Mouse (Mus musculus) CH12.LX (cell line): ENCODE measurements around the gene Klhl23. TPM values are rescaled to one million over a fixed set of nuclear protein-coding genes. Genes with fewer than 3 reads are reported as not detected.

ENCODE experiments used
- DNase-seq: peaks from one replicate; pipeline ENCODE4 v3.0.0-alpha.2; 2013; ENCODE audit errors: extremely low read depth
- H3K27ac ChIP-seq: 2 replicates; pipeline ENCODE4 v1.5.1; 2012; ENCODE audit warnings: low read depth, mild to moderate bottlenecking, control low read depth, moderate library complexity; ENCODE audit not compliant: insufficient read depth
- H3K27me3 ChIP-seq: replicated peaks from 2 replicates; pipeline ENCODE3; 2012; ENCODE audit warnings: inconsistent platforms
- H3K36me3 ChIP-seq, 2 experiments: replicated peaks in 1 of 2; 2 replicates each; pipeline versions ENCODE3 to v1.6.1; 2012; ENCODE audit warnings: inconsistent platforms in 1 of 2, low read length in 1 of 2, mild to moderate bottlenecking in 1 of 2, mixed read lengths in 1 of 2, moderate library complexity in 1 of 2; ENCODE audit not compliant: control insufficient read depth in 1 of 2, insufficient read depth in 1 of 2
- H3K4me1 ChIP-seq, 2 experiments: 2 replicates each; pipeline ENCODE4 v1.6.1; 2012; ENCODE audit warnings: inconsistent platforms in 1 of 2, moderate library complexity in 1 of 2; ENCODE audit not compliant: insufficient read depth in 2 of 2, control insufficient read depth in 1 of 2
- H3K4me2 ChIP-seq: 2 replicates; pipeline ENCODE4 v1.6.1; 2012; ENCODE audit warnings: low read depth, mild to moderate bottlenecking, control low read depth; ENCODE audit not compliant: poor library complexity, insufficient read depth, severe bottlenecking
- H3K4me3 ChIP-seq, 3 experiments: fragments of 150-350 bp in 1 of 3; sonication (generic) in 1 of 3; replicated peaks in 1 of 3; 2 replicates each; pipeline versions ENCODE3 to v1.5.1; 2011 to 2012; ENCODE audit warnings: low read depth in 2 of 3, low read length in 2 of 3, mild to moderate bottlenecking in 2 of 3, moderate library complexity in 2 of 3, control low read depth in 1 of 3, improper control_type of control experiment in 1 of 3, inconsistent platforms in 1 of 3, mixed read lengths in 1 of 3; ENCODE audit not compliant: poor library complexity in 1 of 3
- H3K79me2 ChIP-seq: replicated peaks from 2 replicates; pipeline ENCODE4 v1.6.1; 2012; ENCODE audit warnings: mild to moderate bottlenecking, moderate library complexity; ENCODE audit not compliant: control insufficient read depth, poor library complexity, insufficient read depth, severe bottlenecking; ENCODE audit errors: extremely low read depth
- H3K9ac ChIP-seq: 2 replicates; pipeline ENCODE4 v1.6.1; 2012; ENCODE audit warnings: low read depth, mild to moderate bottlenecking, control low read depth, moderate library complexity; ENCODE audit not compliant: insufficient read depth
- H3K9me3 ChIP-seq: replicated peaks from 2 replicates; pipeline ENCODE3; 2012; ENCODE audit warnings: low read length, inconsistent platforms, mixed read lengths
- BHLHE40 ChIP-seq: IDR thresholded peaks from 2 replicates; pipeline ENCODE4 v1.6.1; 2011; ENCODE audit warnings: mild to moderate bottlenecking, low read depth, low read length, improper control_type of control experiment
- CHD1 ChIP-seq: IDR thresholded peaks from 2 replicates; pipeline ENCODE4 v1.6.1; 2012; ENCODE audit warnings: low read depth, low read length, improper control_type of control experiment, inconsistent platforms
- CHD2 ChIP-seq: IDR thresholded peaks from 2 replicates; pipeline ENCODE4 v1.6.1; 2011; ENCODE audit warnings: low read length, improper control_type of control experiment
- E2F4 ChIP-seq: IDR thresholded peaks from 2 replicates; pipeline ENCODE4 v1.6.1; 2011; ENCODE audit warnings: low read depth, low read length, improper control_type of control experiment; ENCODE audit not compliant: insufficient replicate concordance
- ETS1 ChIP-seq: conservative IDR thresholded peaks from 2 replicates; pipeline ENCODE4 v1.6.1; 2012; ENCODE audit warnings: low read depth, mild to moderate bottlenecking, inconsistent platforms, low read length, improper control_type of control experiment, moderate library complexity
- GABPA ChIP-seq: IDR thresholded peaks from 2 replicates; pipeline ENCODE4 v1.6.1; 2012; ENCODE audit warnings: low read depth, low read length, improper control_type of control experiment, inconsistent platforms; ENCODE audit not compliant: insufficient replicate concordance
- HCFC1 ChIP-seq: IDR thresholded peaks from 2 replicates; pipeline ENCODE4 v1.6.1; 2012; ENCODE audit warnings: low read depth, mild to moderate bottlenecking, inconsistent platforms, low read length, improper control_type of control experiment
- IRF4 ChIP-seq: IDR thresholded peaks from 2 replicates; pipeline ENCODE4 v1.6.1; 2014; ENCODE audit warnings: low read depth, mild to moderate bottlenecking, inconsistent platforms, low read length, improper control_type of control experiment
- JUN ChIP-seq: IDR thresholded peaks from 2 replicates; pipeline ENCODE4 v1.6.1; 2011; ENCODE audit warnings: low read depth, mild to moderate bottlenecking, low read length, improper control_type of control experiment, moderate library complexity; ENCODE audit not compliant: insufficient read depth
- JUND ChIP-seq: conservative IDR thresholded peaks from 2 replicates; pipeline ENCODE4 v1.6.1; 2011; ENCODE audit warnings: low read depth, low read length, improper control_type of control experiment
- MAFK ChIP-seq: IDR thresholded peaks from 2 replicates; pipeline ENCODE4 v1.6.1; 2011; ENCODE audit warnings: low read length, improper control_type of control experiment; ENCODE audit not compliant: insufficient replicate concordance
- MAX ChIP-seq: IDR thresholded peaks from 2 replicates; pipeline ENCODE4 v1.6.1; 2011; ENCODE audit warnings: low read length, improper control_type of control experiment
- MAZ ChIP-seq: IDR thresholded peaks from 2 replicates; pipeline ENCODE4 v1.6.1; 2012; ENCODE audit warnings: low read depth, mild to moderate bottlenecking, inconsistent platforms, low read length, improper control_type of control experiment, moderate library complexity
- MYC ChIP-seq: IDR thresholded peaks from 2 replicates; pipeline ENCODE4 v1.6.1; 2011; ENCODE audit warnings: low read depth, mild to moderate bottlenecking, improper control_type of control experiment, low read length
- NRF1 ChIP-seq: IDR thresholded peaks from 2 replicates; pipeline ENCODE4 v1.6.1; 2014; ENCODE audit warnings: low read depth, mild to moderate bottlenecking, inconsistent platforms, low read length, improper control_type of control experiment, moderate library complexity
- PAX5 ChIP-seq: IDR thresholded peaks from 2 replicates; pipeline ENCODE4 v1.6.1; 2012; ENCODE audit warnings: low read length, inconsistent platforms, mixed read lengths
- RAD21 ChIP-seq: IDR thresholded peaks from 2 replicates; pipeline ENCODE4 v1.6.1; 2011; ENCODE audit warnings: low read depth, mild to moderate bottlenecking, low read length, improper control_type of control experiment, moderate library complexity
- SMC3 ChIP-seq: IDR thresholded peaks from 2 replicates; pipeline ENCODE4 v1.6.1; 2011; ENCODE audit warnings: low read depth, low read length, improper control_type of control experiment
- UBTF ChIP-seq: IDR thresholded peaks from 2 replicates; pipeline ENCODE4 v1.6.1; 2012; ENCODE audit warnings: low read depth, mild to moderate bottlenecking, inconsistent platforms, low read length, improper control_type of control experiment, moderate library complexity
- USF1 ChIP-seq: IDR thresholded peaks from 2 replicates; pipeline ENCODE4 v1.6.1; 2014; ENCODE audit warnings: low read depth, mild to moderate bottlenecking, inconsistent platforms, low read length, improper control_type of control experiment
- USF2 ChIP-seq: conservative IDR thresholded peaks from 2 replicates; pipeline ENCODE4 v1.6.1; 2011; ENCODE audit warnings: low read depth, low read length, improper control_type of control experiment
- ZC3H11A ChIP-seq: IDR thresholded peaks from 2 replicates; pipeline ENCODE4 v1.6.1; 2012; ENCODE audit warnings: low read depth, mild to moderate bottlenecking, inconsistent platforms, low read length, improper control_type of control experiment
- ZKSCAN1 ChIP-seq: IDR thresholded peaks from 2 replicates; pipeline ENCODE4 v1.6.1; 2012; ENCODE audit warnings: low read depth, inconsistent platforms, low read length, improper control_type of control experiment, borderline replicate concordance
- ZMIZ1 ChIP-seq: IDR thresholded peaks from 2 replicates; pipeline ENCODE4 v1.6.1; 2012; ENCODE audit warnings: low read depth, mild to moderate bottlenecking, inconsistent platforms, low read length, improper control_type of control experiment
- ZNF384 ChIP-seq: IDR thresholded peaks from 2 replicates; pipeline ENCODE4 v1.6.1; 2012; ENCODE audit warnings: low read depth, low read length, improper control_type of control experiment, inconsistent platforms
- dilution Hi-C: fragments of 300-500 bp; cut with MboI; formaldehyde crosslinking; loops from 2 replicates; pipeline ENCODE4 v1.14.3; 2020; ENCODE audit warnings: low sequenced_read_pairs; ENCODE audit not compliant: extremely low pct_unique_long_range_greater_than_20kb, extremely low pct_ligation_motif_present
- in situ Hi-C: fragments of 300-500 bp; cut with MboI; formaldehyde crosslinking; loops from 3 replicates; pipeline ENCODE4 v1.14.3; 2019; ENCODE audit warnings: low sequenced_read_pairs, low pct_ligation_motif_present, low pct_unique_long_range_greater_than_20kb, mixed read lengths
- polyA plus RNA-seq: library from polyadenylated mRNA; unstranded; fragments of >175 nt; gene quantifications from 2 replicates; pipeline ENCODE4 v1.2.1, GENCODE M21; 2012; ENCODE audit warnings: low read depth; ENCODE audit not compliant: insufficient read length
- total RNA-seq, 2 experiments: library from RNA; depleted of rRNA; stranded (reverse); fragments of 300-350 nt in 1 of 2; fragments of >200 nt in 1 of 2; gene quantifications; 2 replicates each; pipeline ENCODE4 v1.2.3; 2012 to 2014

Gene Klhl23
- total and polyA plus RNA-seq, 3 experiments, result 0.05 to 0.34 (median 0.09) TPM

GRCm38 (mm10) chr2:69829680-69830079 lies 7.9 kb downstream of the Klhl23 start:
- no peak overlapping the region for H3K27ac ChIP-seq
- dilution Hi-C loops, result no loop called here

DNA sequence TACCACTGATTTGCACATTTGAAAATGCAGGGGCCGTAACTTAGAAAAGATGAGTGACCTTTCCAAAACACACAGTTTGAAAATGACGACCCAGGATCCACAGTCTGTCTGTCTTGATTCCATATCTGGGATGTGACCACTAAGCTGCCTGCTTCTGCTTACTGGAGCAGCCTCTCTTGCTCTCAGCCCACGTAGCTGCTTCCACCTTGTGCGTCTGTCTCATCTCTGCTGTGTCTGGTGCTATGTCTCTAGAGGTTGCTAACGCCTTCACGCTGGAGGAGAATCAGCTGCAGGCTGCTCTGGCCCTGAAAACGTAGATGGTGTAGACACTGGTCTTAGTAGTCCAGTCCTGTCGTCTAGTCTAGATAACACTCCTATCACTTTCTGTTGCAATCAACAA lies 8.4 kb downstream of the Klhl23 start:
- no peaks in the 10 kb centered on the region for H3K27me3 ChIP-seq
- H3K9ac ChIP-seq, result no peak overlapping the region
- H3K4me2 ChIP-seq, result no peak overlapping the region
- H3K36me3 ChIP-seq, result no peaks in the 10 kb centered on the region
- H3K4me3 ChIP-seq, result no peak overlapping the region
- in situ Hi-C loops, result no loop called here
- no peak for TF ChIP-seq BHLHE40
- TF ChIP-seq USF1, result no peak
- TF ChIP-seq JUN, result no peak
- no peak for TF ChIP-seq ZNF384
- TF ChIP-seq ZMIZ1, result no peak
- TF ChIP-seq CHD1, result no peak
- no peak for TF ChIP-seq IRF4
- no peak for TF ChIP-seq MYC
- TF ChIP-seq UBTF, result no peak
- TF ChIP-seq GABPA, result no peak
- TF ChIP-seq USF2, result no peak
- no peak for TF ChIP-seq MAX
- no peak for TF ChIP-seq MAZ
- no peak for TF ChIP-seq MAFK
- dilution Hi-C loops, result no loop called here
- H3K4me1 ChIP-seq, result 0 out of 4 replicates have a peak, but pooled peaks cover 0 to 3% of the 10 kb centered on the region in 2 experiments
- no peak overlapping the region for H3K27ac ChIP-seq
- no peak for DNase-seq
- H3K9me3 ChIP-seq, result no peaks in the 10 kb centered on the region
- no peaks in the 10 kb centered on the region for H3K79me2 ChIP-seq

More at GRCm38 (mm10) chr2:69829680-69830079, 7.9 kb downstream of the Klhl23 start:
- H3K79me2 ChIP-seq, result no peaks in the 10 kb centered on the region
- DNase-seq, result no peak
- no peaks in the 10 kb centered on the region for H3K36me3 ChIP-seq
- H3K9me3 ChIP-seq, result no peaks in the 10 kb centered on the region
- H3K4me1 ChIP-seq, result 0 out of 4 replicates have a peak, but pooled peaks cover 0 to 3% of the 10 kb centered on the region in 2 experiments
- H3K4me3 ChIP-seq, result no peak overlapping the region
- H3K4me2 ChIP-seq, result no peak overlapping the region
- in situ Hi-C loops, result no loop called here
- H3K9ac ChIP-seq, result no peak overlapping the region
- no peaks in the 10 kb centered on the region for H3K27me3 ChIP-seq
- TF ChIP-seq SMC3 (no peak), E2F4 (no peak), JUN (no peak), PAX5 (no peak), ZKSCAN1 (no peak), CHD2 (no peak), USF1 (no peak), NRF1 (no peak), ZC3H11A (no peak), JUND (no peak), BHLHE40 (no peak), RAD21 (no peak), HCFC1 (no peak), MAZ (no peak), IRF4 (no peak), ETS1 (no peak)
